Mouse (Mus musculus) stomach, embryonic 16.5 days (tissue): ENCODE data around the gene Galntl6. TPM values are rescaled to one million over a fixed set of nuclear protein-coding genes. Genes with fewer than 3 reads are reported as not detected.

ENCODE experiments used
- ATAC-seq: fragments of 200-750 bp; cut with Nextera tagmentation; 2 replicates; pipeline ENCODE4 v1.8.0; 2017; ENCODE audit warnings: moderate number of reproducible peaks, moderate TSS enrichment; ENCODE audit not compliant: insufficient read depth, low FRiP score
- H3K27ac ChIP-seq: fragments of 300-500 bp; sonication (generic); 2 replicates; pipeline ENCODE4 v1.5.1; 2014; ENCODE audit warnings: low read length
- H3K27me3 ChIP-seq: fragments of 300-500 bp; sonication (generic); 2 replicates; pipeline ENCODE4 v1.6.1; 2014; ENCODE audit warnings: low read length, control low read depth, mixed read lengths; ENCODE audit not compliant: control insufficient read depth, insufficient read depth
- H3K36me3 ChIP-seq: fragments of 300-500 bp; sonication (generic); 2 replicates; pipeline ENCODE4 v1.6.1; 2014; ENCODE audit warnings: low read length; ENCODE audit not compliant: control insufficient read depth, insufficient read depth
- H3K4me1 ChIP-seq: fragments of 300-500 bp; sonication (generic); 2 replicates; pipeline ENCODE4 v1.6.1; 2014; ENCODE audit warnings: low read length, control low read depth, mixed read lengths; ENCODE audit not compliant: control insufficient read depth, insufficient read depth
- H3K4me2 ChIP-seq: fragments of 300-500 bp; sonication (generic); 2 replicates; pipeline ENCODE4 v1.6.1; 2014; ENCODE audit warnings: low read depth, low read length, mixed read lengths
- H3K4me3 ChIP-seq: fragments of 300-500 bp; sonication (generic); replicated peaks from 2 replicates; pipeline ENCODE4 v1.5.1; 2014; ENCODE audit warnings: mild to moderate bottlenecking, low read length
- H3K9ac ChIP-seq: fragments of 300-500 bp; sonication (generic); 2 replicates; pipeline ENCODE4 v1.6.1; 2014; ENCODE audit warnings: low read length
- H3K9me3 ChIP-seq: fragments of 300-500 bp; sonication (generic); replicated peaks from 2 replicates; pipeline ENCODE4 v1.6.1; 2016; ENCODE audit warnings: low read length, control low read depth; ENCODE audit not compliant: control insufficient read depth
- WGBS: fragments of 180-500 bp; shearing (Covaris S2); extraction: QIAGEN DNeasy Blood & Tissue Kit; methylation state at CpG from one replicate; pipeline ENCODE4 v1.1.7; 2014; 5-methylcytosine and 5-hydroxymethylcytosine counted together
- polyA plus RNA-seq: library from polyadenylated mRNA; unstranded; fragments of >200 nt; fragmentation: Nextera tagmentation; extraction: Ambion mirVana; gene quantifications from 2 replicates; pipeline ENCODE4 v1.2.1, GENCODE M21; 2015

Galntl6 gene
- polyA plus RNA-seq, 1 experiment from 2014 or later = 1.7 TPM

DNA sequence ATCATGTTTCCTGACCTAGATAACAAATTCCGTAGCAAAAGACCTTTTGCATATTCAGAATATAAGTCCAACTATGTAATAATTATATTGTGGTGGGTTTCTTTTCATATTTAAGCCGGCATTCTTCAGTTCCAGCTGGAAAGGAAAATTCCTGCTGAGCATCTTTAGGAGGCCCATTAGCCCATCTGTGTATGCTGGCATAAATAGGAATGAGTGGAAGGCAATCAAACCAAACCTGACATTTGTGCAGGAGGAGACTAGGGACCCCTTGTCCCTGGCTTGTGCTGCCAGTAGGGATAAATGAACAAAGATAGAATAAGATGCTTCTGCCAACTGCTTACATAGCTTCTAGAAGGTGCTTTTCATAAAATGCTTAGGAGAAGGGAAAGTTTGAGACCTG lies 243.4 kb downstream of the Galntl6 start:
- no peak for ATAC-seq
- Histone ChIP-seq H3K27ac (no peak overlapping the region), H3K27me3 (no peaks in the 10 kb centered on the region), H3K4me3 (no peak overlapping the region), H3K4me1 (no peaks in the 10 kb centered on the region), H3K9me3 (no peaks in the 10 kb centered on the region), H3K4me2 (no peak overlapping the region), H3K9ac (no peak overlapping the region), H3K36me3 (no peaks in the 10 kb centered on the region)
- 77% methylated on average over 2 of the region's 2 CpGs for WGBS

DNA sequence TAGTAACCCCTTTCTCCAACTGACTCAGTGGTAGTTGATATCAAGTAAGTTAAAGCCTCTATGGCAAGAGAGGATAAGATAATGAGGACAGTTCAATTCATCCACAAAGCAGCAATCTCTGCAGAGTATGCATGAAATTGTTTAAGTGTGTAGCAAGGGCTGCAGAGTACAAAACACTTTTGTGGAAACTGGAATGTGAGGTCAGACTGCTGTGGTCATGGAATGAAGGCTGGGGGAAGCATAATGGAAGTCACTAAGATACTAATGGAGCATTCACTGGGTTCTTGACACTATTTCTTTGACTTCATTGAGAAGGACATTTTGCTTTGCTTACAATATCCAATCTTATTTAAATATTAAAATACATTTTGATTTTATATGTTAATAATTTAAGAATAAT lies 252.4 kb downstream of the Galntl6 start:
- H3K27me3 ChIP-seq = no peaks in the 10 kb centered on the region
- ATAC-seq = no peak
- no peak overlapping the region for H3K27ac ChIP-seq
- H3K4me2 ChIP-seq = no peak overlapping the region
- H3K4me1 ChIP-seq = no peaks in the 10 kb centered on the region
- H3K9ac ChIP-seq = no peak overlapping the region
- no peaks in the 10 kb centered on the region for H3K9me3 ChIP-seq
- no peak overlapping the region for H3K4me3 ChIP-seq
- H3K36me3 ChIP-seq = no peaks in the 10 kb centered on the region

DNA sequence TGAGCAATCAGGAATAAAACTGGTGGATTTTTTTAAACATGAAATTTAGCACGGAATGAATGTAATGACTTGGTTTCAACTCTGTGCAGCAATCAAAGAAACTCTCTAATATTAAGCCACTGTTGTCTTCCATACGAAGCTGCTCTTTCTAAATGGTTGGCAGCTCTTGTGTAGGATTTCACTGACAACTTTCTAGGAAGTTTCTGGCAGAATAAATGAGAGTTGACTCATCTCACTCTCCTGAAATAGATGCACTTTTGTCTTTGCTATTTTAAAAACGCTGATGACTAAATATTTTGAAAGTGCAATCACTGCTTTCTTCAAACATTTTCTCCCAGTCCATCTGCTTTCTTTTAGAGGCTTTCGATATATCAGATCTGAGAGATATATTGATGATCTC lies 256.8 kb downstream of the Galntl6 start:
- Histone ChIP-seq H3K4me1 (no peaks in the 10 kb centered on the region), H3K27me3 (no peaks in the 10 kb centered on the region), H3K4me3 (no peak overlapping the region), H3K4me2 (no peak overlapping the region), H3K9me3 (no peaks in the 10 kb centered on the region), H3K27ac (no peak overlapping the region), H3K36me3 (no peaks in the 10 kb centered on the region), H3K9ac (no peak overlapping the region)
- ATAC-seq = no peak
- WGBS = 62% methylated on average over 4 of the region's 4 CpGs

DNA sequence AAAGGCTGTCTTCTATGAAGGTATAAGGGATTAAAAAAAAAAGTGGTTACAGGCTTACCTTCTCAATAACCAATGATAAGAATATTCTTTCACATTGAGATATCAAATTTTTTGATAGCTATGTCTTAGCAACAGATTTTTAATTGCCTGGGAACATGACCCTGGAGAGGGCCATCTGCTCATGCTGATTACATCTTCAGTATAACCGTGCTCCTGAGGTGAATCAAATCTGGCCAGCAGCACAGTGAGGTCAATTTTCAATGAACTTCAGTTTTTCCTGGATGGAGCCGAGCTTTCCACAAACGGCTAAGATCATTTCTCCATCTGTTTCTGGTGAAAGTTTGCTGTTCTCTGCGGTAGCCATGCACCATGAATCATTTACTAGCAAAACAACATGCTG lies 306.0 kb downstream of the Galntl6 start:
- no peak overlapping the region for H3K4me3 ChIP-seq
- H3K27me3 ChIP-seq = no peaks in the 10 kb centered on the region
- H3K27ac ChIP-seq = no peak overlapping the region
- no peak for ATAC-seq
- no peaks in the 10 kb centered on the region for H3K4me1 ChIP-seq
- 58% methylated on average over 4 of the region's 4 CpGs for WGBS
- H3K9me3 ChIP-seq = no peaks in the 10 kb centered on the region
- H3K9ac ChIP-seq = no peak overlapping the region
- H3K4me2 ChIP-seq = no peak overlapping the region
- H3K36me3 ChIP-seq = no peaks in the 10 kb centered on the region

DNA sequence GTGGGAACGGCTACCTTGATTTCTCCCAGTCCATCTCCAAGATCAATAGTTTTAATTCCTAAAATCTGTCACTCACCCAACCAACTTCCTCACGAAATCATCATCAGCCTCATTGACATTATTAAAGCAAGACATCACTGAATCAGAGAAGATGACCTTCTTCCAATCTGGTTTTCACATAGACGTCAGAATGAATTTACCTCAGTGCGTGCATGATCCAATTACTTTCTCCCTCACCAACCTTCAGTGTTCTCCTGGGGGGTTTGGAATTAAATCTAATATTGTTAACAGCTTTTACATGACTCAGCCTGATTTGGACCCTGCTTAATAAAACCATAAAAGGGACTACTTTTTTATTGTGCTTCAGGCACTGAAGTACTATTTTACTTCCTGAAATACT lies 307.7 kb downstream of the Galntl6 start:
- H3K4me3 ChIP-seq = no peak overlapping the region
- H3K36me3 ChIP-seq = no peaks in the 10 kb centered on the region
- no peak for ATAC-seq
- no peak overlapping the region for H3K27ac ChIP-seq
- H3K4me1 ChIP-seq = no peaks in the 10 kb centered on the region
- WGBS = 81% methylated on average over 4 of the region's 4 CpGs
- no peaks in the 10 kb centered on the region for H3K27me3 ChIP-seq
- no peak overlapping the region for H3K9ac ChIP-seq
- no peak overlapping the region for H3K4me2 ChIP-seq
- H3K9me3 ChIP-seq = no peaks in the 10 kb centered on the region

DNA sequence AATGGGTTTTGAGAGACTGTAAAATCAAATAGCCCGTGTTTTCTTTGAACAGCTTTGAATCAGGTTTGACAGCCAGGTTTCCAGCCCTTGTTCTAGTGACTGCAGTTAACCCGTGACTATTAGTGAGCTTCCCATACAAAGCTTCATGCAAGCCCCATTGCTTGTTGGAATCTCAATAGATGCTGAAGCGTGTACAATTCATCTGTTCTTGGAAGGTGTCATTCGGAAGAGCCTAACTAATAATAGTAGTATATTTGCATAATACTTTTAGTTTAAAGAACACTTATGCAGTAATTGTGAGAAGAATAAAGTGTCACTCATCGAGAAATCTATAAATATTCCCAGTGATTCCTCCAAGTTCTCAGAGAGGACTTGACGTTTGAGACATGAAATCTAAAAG lies 314.6 kb downstream of the Galntl6 start:
- no peaks in the 10 kb centered on the region for H3K36me3 ChIP-seq
- 77% methylated on average over 6 of the region's 6 CpGs for WGBS
- no peaks in the 10 kb centered on the region for H3K9me3 ChIP-seq
- H3K27ac ChIP-seq = no peak overlapping the region
- no peak overlapping the region for H3K4me3 ChIP-seq
- H3K9ac ChIP-seq = no peak overlapping the region
- no peaks in the 10 kb centered on the region for H3K4me1 ChIP-seq
- no peaks in the 10 kb centered on the region for H3K27me3 ChIP-seq
- H3K4me2 ChIP-seq = no peak overlapping the region
- no peak for ATAC-seq

DNA sequence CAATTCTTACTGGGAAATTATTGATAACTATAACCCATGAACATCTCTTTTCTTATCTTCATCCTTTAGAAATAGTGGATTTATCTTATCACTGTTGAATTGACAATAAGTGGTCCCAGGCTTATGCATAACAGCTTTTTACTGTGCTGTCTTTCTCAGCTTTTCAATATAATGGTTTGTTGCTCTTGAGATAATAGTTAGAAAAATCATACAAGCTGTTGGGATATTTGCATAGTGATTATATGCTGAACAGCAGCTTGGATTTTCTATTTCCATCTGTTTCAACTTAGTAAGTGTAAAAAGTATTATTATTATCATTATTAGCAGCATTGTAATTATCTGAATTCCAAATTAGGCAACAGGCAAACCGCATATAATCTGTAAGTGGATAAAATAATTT lies 337.1 kb downstream of the Galntl6 start:
- WGBS = 81% methylated on average over 1 of the region's 1 CpGs

DNA sequence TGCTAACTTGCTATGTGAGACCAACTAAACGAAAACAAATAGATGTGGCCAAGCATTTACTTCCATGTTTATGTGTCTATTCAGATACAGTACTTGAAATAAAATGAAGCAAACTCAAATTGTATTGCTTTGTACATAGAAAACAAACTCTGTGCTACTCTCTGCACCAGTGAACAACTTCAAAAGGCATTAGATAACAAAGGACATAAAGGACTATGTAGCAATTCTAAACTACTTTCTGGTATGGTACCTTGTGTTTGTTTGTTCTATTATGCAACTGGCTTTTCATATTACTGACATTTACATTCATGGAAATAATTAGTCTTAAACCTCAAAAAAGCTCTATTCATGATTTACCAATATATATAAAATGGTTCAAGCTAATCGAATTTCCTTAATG lies 344.4 kb downstream of the Galntl6 start:
- ATAC-seq = no peak
- Histone ChIP-seq H3K36me3 (no peaks in the 10 kb centered on the region), H3K27ac (no peak overlapping the region), H3K27me3 (no peaks in the 10 kb centered on the region), H3K4me3 (no peak overlapping the region), H3K4me2 (no peak overlapping the region), H3K4me1 (no peaks in the 10 kb centered on the region), H3K9ac (no peak overlapping the region), H3K9me3 (no peaks in the 10 kb centered on the region)
- WGBS = 79% methylated on average over 2 of the region's 2 CpGs

More for the DNA sequence above, 337.1 kb downstream of the Galntl6 start:
- Histone ChIP-seq H3K36me3 (no peaks in the 10 kb centered on the region), H3K9me3 (no peaks in the 10 kb centered on the region), H3K27ac (no peak overlapping the region), H3K4me2 (no peak overlapping the region), H3K4me1 (no peaks in the 10 kb centered on the region), H3K4me3 (no peak overlapping the region), H3K27me3 (no peaks in the 10 kb centered on the region), H3K9ac (no peak overlapping the region)
- no peak for ATAC-seq

DNA sequence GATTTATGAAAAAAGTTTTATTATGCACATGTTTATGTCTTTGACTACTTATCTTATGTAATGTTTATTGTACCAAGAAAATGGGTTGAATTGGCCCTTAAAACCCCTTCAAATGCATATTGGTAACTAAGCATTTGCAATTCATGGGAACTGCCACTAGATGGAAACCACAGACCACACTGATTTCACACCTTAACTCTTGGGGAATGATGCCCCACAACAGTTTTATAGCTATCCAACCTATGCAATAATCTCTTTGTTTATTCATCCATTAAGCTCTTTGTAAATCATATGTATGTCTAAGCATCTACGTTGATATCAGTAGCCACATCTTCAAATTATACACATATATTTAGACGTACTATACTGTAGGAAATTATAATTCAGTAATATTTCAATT lies 346.3 kb downstream of the Galntl6 start:
- Histone ChIP-seq H3K4me2 (no peak overlapping the region), H3K9ac (no peak overlapping the region), H3K4me3 (no peak overlapping the region), H3K4me1 (no peaks in the 10 kb centered on the region), H3K27me3 (no peaks in the 10 kb centered on the region), H3K9me3 (no peaks in the 10 kb centered on the region), H3K36me3 (no peaks in the 10 kb centered on the region), H3K27ac (no peak overlapping the region)
- WGBS = 42% methylated on average over 2 of the region's 2 CpGs
- ATAC-seq = no peak

DNA sequence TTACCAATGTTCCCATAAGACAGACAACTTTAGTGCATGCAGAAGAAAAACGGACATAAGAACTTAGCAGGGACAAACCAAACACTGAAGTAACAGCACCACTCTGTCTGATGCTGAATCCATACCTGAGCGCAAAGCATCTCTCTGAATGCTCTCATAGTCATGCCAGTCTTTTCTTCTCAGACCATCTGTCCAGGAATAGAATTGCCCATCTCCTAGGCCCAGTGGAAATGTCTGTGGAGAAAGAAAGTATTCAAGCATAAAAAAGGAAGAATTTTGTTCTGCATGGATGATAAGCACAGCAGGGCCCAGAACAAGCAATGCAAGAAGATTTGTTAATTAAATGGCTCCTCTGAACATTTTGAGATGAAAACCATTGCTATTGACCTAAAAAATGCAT lies 376.7 kb downstream of the Galntl6 start:
- Histone ChIP-seq H3K4me3 (no peak overlapping the region), H3K4me1 (no peaks in the 10 kb centered on the region), H3K9me3 (no peaks in the 10 kb centered on the region), H3K4me2 (no peak overlapping the region), H3K27me3 (no peaks in the 10 kb centered on the region), H3K27ac (no peak overlapping the region), H3K9ac (no peak overlapping the region), H3K36me3 (no peaks in the 10 kb centered on the region)
- no peak for ATAC-seq
- 82% methylated on average over 2 of the region's 2 CpGs for WGBS
